Mouse (Mus musculus) spleen, postnatal 14 days (tissue): ENCODE measurements around the gene Gfod1.

Experiments
- DNase-seq, 2 experiments: peaks; one replicate each; pipeline ENCODE4 v3.0.0; 2021 to 2022; ENCODE audit warnings: low spot score in 2 of 2

Gene Gfod1

DNA sequence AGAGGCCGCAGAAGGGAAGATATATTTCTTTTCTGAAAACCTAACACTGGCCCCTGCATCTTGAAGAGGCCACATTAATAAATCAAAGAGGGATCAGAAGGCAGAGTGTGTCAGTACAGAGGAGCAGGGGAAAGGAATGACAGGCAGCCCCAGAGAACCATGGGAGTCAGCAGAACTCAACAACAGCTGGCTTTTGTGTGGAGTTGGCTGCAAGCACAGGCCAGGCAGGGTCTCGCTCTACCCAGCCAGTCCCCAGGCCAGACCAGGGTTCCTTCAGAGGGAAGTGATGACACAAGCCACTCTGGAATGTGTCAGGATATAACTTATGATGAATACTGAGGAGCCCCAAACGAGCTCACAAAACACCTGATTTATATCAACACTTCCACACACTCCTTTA is 144.5 kb downstream of the Gfod1 start:
- no peak for DNase-seq

DNA sequence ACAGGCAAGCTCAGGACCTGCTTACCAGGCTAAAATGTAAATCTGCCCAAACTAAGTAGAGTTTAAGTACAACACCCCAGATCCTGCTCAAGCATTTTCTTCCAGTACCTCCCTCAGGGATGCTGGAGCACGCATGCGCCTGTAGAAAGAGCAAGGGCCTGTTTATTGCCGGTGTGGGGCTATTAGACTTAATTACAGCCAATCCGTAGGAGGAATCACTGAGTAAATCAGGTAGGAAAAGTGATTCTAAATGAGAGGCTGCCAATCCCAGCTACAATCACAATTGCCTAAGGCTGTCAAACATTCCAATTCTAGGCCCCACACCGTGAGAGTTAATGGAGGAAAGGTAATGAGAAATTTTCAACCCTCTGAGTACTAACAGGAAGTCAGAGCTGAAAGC is 145.7 kb downstream of the Gfod1 start:
- no peak for DNase-seq

DNA sequence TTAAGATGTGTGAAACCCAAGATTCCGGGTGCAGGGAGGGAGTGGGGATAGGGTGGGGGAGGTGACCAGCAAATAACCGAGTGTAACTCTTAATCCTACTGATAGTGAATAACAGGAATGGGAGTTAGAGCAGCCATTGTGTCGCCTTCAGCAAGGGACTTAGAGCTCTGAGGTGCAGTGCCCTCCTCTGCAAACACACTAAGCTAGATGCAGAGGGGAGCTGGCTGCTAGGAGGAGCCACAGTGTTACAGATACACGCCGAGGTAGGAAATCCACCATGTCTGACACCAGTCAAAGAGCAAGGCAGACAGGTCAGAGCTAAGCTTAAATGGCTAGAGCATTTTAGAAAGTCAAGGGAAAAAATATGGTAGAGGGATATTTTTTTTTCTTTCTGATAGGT is 146.6 kb downstream of the Gfod1 start:
- DNase-seq = no peak

DNA sequence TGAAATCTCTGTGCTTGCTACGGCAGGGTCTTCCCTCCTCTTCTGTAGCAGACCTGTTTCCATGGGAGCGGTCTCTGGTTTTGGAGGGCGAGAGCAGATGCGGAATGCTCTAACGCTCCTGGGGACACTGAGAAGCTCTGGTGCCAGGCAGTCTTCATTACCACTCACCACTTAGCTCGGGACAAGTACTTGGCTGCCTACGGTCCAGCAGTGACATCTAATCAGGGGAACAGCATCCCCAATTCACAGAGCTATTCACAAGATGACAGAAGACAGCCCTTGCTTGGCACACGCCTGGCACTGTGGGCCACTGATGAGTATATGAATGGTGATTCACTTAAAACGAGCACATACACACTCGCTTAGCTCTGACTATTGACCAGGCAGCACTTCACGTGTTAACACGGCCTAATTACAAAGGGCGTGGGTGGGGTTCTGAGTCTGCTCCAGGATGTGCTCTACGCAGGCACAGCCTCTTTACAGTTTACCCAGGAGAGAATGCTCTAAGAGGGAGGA is 151.9 kb downstream of the Gfod1 start:
- DNase-seq = no peak

DNA sequence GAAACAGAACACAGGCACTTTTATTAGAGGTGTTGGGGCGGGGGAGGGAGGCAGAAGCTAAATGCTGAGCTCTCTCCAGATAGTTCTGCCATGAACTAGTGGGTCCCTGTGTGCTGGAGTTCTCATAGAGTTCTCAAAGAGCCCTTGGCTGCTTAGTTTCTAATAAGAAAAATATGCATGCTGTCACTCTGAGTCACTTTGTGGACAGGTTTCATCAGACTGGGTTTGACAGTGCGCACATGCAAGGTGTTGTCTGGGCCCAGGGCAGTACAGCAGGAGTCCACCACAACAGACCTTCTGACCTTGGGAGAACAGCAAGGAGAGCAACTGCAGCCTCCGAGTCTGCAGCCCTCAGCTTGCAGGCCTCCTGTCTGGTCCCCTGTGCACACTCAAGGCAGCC is 154.3 kb downstream of the Gfod1 start:
- no peak for DNase-seq

DNA sequence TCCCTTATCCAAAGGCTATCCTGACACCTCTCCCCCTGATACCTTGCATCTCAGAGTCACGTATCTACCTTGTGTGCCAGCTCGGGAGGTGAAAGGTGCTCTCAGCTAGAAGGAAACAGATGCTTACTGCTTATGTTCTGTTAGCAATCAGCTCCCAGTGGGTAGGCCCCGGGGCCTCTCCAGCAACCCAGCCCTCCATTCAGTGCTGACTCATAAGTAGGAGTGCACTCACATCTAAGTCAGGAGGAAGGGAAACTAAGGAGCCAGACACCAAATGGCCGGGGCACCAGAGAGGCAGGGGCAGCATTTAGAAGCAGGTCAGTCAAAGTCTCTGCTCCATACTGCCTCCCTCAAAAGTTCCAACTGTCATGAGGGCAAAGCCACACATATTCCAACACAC is 155.3 kb downstream of the Gfod1 start:
- DNase-seq = no peak

DNA sequence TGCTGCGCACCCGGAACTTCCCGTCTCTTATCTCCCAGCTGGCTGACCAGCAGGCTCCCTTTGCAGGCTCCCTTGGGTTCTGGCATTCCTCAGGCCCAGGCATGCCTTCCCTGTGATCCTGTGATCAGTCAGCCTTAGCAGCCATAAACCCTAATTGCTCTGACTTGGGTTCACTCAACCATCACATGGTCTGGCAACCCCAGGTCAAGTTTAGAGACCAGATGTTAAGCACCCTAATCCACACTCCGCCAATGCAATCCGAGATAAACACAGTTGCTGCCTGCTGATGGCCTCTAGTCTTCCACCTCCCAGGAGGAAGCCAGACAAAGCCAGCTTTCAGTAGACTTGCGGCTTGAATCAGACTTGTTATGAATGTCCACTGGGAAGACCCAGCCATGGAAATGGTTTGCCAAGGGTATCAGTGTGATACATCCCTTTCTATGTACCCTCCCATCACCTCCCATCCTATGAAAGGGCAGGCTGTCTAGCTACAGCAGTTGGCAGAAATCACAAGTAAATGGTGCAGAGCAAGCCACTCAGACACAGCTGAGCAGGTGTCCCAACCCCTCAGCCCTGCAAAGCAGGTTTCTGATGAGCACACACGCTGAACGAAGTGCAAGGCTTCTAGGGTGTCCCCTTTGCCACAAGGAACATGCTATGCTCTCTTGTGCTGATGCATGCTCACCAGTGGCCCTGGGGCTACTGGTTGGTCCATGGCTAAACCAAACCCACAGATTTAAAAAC is 157.3 kb downstream of the Gfod1 start:
- DNase-seq = no peak
